Mouse (Mus musculus) megakaryocyte, embryonic 14.5 days (primary cell): ENCODE data around the gene Tlx1.

ENCODE experiments used
- FLI1 ChIP-seq: IDR thresholded peaks from 2 replicates; pipeline ENCODE4 v1.6.1; 2012; ENCODE audit warnings: low read length, inconsistent platforms, mixed read lengths
- GATA1 ChIP-seq: IDR thresholded peaks from 3 replicates; pipeline ENCODE4 v1.6.1; 2012; ENCODE audit warnings: mixed read lengths, low read length, inconsistent platforms, borderline replicate concordance

DNA sequence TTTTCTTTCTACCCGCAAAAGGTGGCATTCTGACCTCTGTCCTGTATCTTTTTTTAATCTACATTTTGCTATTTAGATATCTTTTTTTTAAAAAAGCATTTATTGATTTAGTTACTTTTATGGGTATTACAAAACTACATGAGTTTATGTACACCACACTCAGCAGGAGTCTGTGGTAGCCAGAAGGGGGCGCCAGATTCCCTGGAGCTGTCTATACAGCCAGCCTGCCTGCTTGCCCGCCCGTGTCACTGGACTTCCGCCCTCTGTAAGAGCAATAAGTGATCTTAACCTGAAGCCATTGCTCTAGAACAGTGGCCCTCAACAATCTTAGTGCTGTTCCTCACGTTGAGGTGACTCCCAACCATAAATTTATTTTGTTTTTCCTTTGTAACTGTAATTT is 38.0 kb upstream of the Tlx1 start:
- TF ChIP-seq GATA1: no peak
- no peak for TF ChIP-seq FLI1
